Mouse (Mus musculus): ENCODE measurements around the gene Cul9. TPM values are rescaled to one million over a fixed set of nuclear protein-coding genes. Genes with fewer than 3 reads are reported as not detected.

Cul9 gene
- 1.4 and 1.5 TPM in 2 replicates for polyA plus RNA-seq (2015; fragmentation: Nextera tagmentation; extraction: Ambion mirVana)

GRCm38 (mm10) chr17:46545813-46546564 is at the start of gene Cul9:
Cul9 (minus strand) TSS chr17:46546388.

DNA sequence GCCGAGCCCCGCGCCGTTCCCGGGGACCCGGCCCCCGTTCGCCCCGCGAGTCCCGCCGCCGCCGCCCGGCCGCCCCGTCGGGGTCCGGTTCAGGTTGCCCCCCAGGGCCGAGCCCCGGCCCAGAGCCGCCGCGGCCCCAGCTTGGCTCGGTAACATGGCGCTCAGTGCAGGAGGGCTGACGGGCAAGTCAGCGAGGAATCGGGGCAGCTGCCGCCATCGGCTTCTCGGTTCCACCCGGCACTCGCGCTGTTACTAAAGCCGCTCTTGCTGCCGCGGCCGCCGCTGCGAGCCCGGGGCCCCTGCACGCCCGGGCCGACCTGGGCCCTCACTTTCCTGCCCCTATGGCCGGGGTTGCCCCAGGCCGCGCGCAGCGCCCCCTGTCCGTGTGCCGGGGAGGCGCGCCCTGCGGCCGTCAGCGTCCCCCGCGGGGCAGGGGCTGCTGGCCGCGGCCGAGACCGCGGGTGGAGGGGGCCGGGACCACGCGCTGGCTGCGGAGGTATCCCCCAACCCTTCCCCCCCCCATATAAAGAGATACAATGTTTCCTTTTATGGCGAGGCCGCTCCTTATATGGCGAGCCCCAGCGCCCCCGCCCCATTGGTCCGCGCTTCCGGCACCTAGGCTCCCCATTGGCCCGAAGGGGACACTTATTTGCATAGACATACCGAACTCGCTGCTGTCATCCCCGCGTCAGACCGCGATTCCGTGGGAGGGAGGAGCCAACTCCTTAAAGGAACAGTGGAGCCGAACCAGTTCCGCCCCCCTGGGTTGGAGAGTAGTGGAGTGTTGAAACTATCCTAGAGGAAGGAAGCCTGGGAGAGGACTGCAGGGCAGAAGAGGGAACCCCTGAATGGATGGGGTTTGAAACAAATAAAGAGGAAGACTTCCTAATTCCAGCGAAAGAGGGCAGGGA is 9.7 kb upstream of the Cul9 start, which contains the start of gene Srf:
Gene Srf, minus strand, starts transcription at position 503 of the 911 bp plus-strand sequence.

GRCm38 (mm10) chr17:46496623-46497434 is 49.4 kb downstream of the Cul9 start, which contains the start of gene Dnph1:
Dnph1 (plus strand) TSS chr17:46496711.

GRCm38 (mm10) chr17:46487431-46487830 is 58.8 kb downstream of the Cul9 start, which contains the start of gene Ttbk1:
Ttbk1 (minus strand) TSS chr17:46487675.

Other genes with a start within 250 kb of the Cul9 start
- gene Dlk2, start 249.0 kb downstream of the Cul9 start, polyA plus RNA-seq (2015; fragmentation: Nextera tagmentation; extraction: Ambion mirVana) = 0.11 and 0.14 TPM in 2 replicates
- 2.1 and 2.7 TPM in 2 replicates for gene Abcc10, start 218.0 kb downstream of the Cul9 start, polyA plus RNA-seq (2015; fragmentation: Nextera tagmentation; extraction: Ambion mirVana)
- gene Zfp318, start 162.7 kb downstream of the Cul9 start, polyA plus RNA-seq (2015; fragmentation: Nextera tagmentation; extraction: Ambion mirVana) = 2.9 and 3.3 TPM in 2 replicates
- gene Crip3, start 117.5 kb downstream of the Cul9 start, polyA plus RNA-seq (2015; fragmentation: Nextera tagmentation; extraction: Ambion mirVana) = 0.33 TPM in 1 of 2 replicates, not detected in the other
- gene Slc22a7, start 107.9 kb downstream of the Cul9 start, polyA plus RNA-seq (2015; fragmentation: Nextera tagmentation; extraction: Ambion mirVana) = not detected in 2 replicates
- not detected in 2 replicates for gene Ttbk1, start 58.7 kb downstream of the Cul9 start, polyA plus RNA-seq (2015; fragmentation: Nextera tagmentation; extraction: Ambion mirVana)
- gene Dnph1, start 49.7 kb downstream of the Cul9 start, polyA plus RNA-seq (2015; fragmentation: Nextera tagmentation; extraction: Ambion mirVana) = 27.4 and 31.3 TPM in 2 replicates
- gene Srf, start 9.8 kb upstream of the Cul9 start, polyA plus RNA-seq (2015; fragmentation: Nextera tagmentation; extraction: Ambion mirVana) = 5.2 and 5.5 TPM in 2 replicates
- 20.2 and 28.0 TPM in 2 replicates for gene Ptk7, start 83.1 kb upstream of the Cul9 start, polyA plus RNA-seq (2015; fragmentation: Nextera tagmentation; extraction: Ambion mirVana)
- 8.1 and 12.2 TPM in 2 replicates for gene Klc4, start 99.6 kb upstream of the Cul9 start, polyA plus RNA-seq (2015; fragmentation: Nextera tagmentation; extraction: Ambion mirVana)
- gene Mrpl2, start 99.8 kb upstream of the Cul9 start, polyA plus RNA-seq (2015; fragmentation: Nextera tagmentation; extraction: Ambion mirVana) = 96.7 and 107 TPM in 2 replicates
- gene Cul7, start 103.9 kb upstream of the Cul9 start, polyA plus RNA-seq (2015; fragmentation: Nextera tagmentation; extraction: Ambion mirVana) = 11.8 and 15.2 TPM in 2 replicates
- gene Rrp36, start 128.0 kb upstream of the Cul9 start, polyA plus RNA-seq (2015; fragmentation: Nextera tagmentation; extraction: Ambion mirVana) = 31.8 and 34.5 TPM in 2 replicates
- gene Mea1, start 132.4 kb upstream of the Cul9 start, polyA plus RNA-seq (2015; fragmentation: Nextera tagmentation; extraction: Ambion mirVana) = 58.9 and 66.0 TPM in 2 replicates
- gene Klhdc3, start 134.5 kb upstream of the Cul9 start, polyA plus RNA-seq (2015; fragmentation: Nextera tagmentation; extraction: Ambion mirVana) = 74.7 and 78.1 TPM in 2 replicates
- 18.3 and 24.4 TPM in 2 replicates for gene Ppp2r5d, start 158.7 kb upstream of the Cul9 start, polyA plus RNA-seq (2015; fragmentation: Nextera tagmentation; extraction: Ambion mirVana)
- 9.2 and 11.7 TPM in 2 replicates for gene Pex6, start 165.1 kb upstream of the Cul9 start, polyA plus RNA-seq (2015; fragmentation: Nextera tagmentation; extraction: Ambion mirVana)
- 0.81 and 1.1 TPM in 2 replicates for gene Gnmt, start 182.8 kb upstream of the Cul9 start, polyA plus RNA-seq (2015; fragmentation: Nextera tagmentation; extraction: Ambion mirVana)
- 29.3 and 37.1 TPM in 2 replicates for gene Cnpy3, start 205.8 kb upstream of the Cul9 start, polyA plus RNA-seq (2015; fragmentation: Nextera tagmentation; extraction: Ambion mirVana)
- 0.10 and 0.30 TPM in 2 replicates for gene Ptcra, start 217.3 kb upstream of the Cul9 start, polyA plus RNA-seq (2015; fragmentation: Nextera tagmentation; extraction: Ambion mirVana)
- gene 2310039H08Rik, start 226.2 kb upstream of the Cul9 start, polyA plus RNA-seq (2015; fragmentation: Nextera tagmentation; extraction: Ambion mirVana) = 63.8 and 67.7 TPM in 2 replicates
- 83.3 and 83.9 TPM in 2 replicates for gene Rpl7l1, start 236.3 kb upstream of the Cul9 start, polyA plus RNA-seq (2015; fragmentation: Nextera tagmentation; extraction: Ambion mirVana)

All from spleen, postnatal 0 days (tissue).